Mouse (Mus musculus): ENCODE data around the gene Nck2. TPM values are rescaled to one million over a fixed set of nuclear protein-coding genes. Genes with fewer than 3 reads are reported as not detected.
A peak's percentile ranks its signal among the peaks of the same experiment; 100 is the strongest.

Gene Nck2
- total RNA-seq, 2 experiments from 2014 or later = 11.9 to 23.3 TPM

DNA sequence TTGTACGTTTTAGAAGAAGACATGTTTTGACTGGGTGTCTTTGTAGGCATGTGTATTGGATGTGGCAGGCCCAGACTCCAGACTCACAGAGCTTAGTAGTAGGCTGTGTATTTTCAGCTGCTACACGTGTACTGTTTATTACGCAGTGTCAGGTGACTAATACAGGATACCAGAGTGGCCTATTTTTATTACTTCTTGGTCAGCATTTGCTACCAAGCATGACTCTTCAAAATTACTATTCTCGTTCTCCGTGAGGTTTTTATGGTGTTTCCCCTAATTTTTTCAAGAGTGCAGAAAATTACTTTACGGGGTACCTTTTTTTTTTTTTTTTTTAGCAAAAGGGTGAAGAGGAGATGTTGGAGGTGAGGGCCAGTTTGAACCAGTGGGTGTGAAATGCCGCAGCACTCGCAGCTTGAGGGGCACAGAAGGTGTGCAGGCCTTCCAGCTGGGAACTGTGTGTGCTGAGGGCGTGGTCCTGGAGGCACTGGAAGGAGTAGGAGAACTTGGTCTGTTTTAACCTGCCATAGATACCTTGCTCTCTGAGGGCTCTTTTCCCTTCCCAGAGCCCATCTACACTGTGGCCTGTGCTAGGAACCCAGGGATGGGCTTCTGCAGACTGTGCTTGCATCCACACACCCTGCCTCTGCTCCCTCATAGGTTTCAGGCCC is 21.7 kb downstream of the Nck2 start:
- ATAC-seq (replicated peaks; ENCODE audit: poor library complexity, severe bottlenecking) = no peak

GRCm38 (mm10) chr1:43467656-43468055 is 23.3 kb downstream of the Nck2 start:
- peak; percentile 68 for ATAC-seq (replicated peaks; ENCODE audit: poor library complexity, severe bottlenecking)

- peak; percentile 11 for ATAC-seq (replicated peaks; ENCODE audit: poor library complexity, severe bottlenecking)
Measured at GRCm38 (mm10) chr1:43468207-43468606, 23.8 kb downstream of the Nck2 start.

- ATAC-seq (replicated peaks; ENCODE audit: poor library complexity, severe bottlenecking) = no peak
Measured at GRCm38 (mm10) chr1:43468978-43469377, 24.6 kb downstream of the Nck2 start.

- ATAC-seq (replicated peaks; ENCODE audit: poor library complexity, severe bottlenecking) = no peak
Measured at GRCm38 (mm10) chr1:43470421-43471179, 26.2 kb downstream of the Nck2 start.

- ATAC-seq (replicated peaks; ENCODE audit: poor library complexity, severe bottlenecking) = no peak
Measured at GRCm38 (mm10) chr1:43471180-43472045, 27.0 kb downstream of the Nck2 start.

GRCm38 (mm10) chr1:43472046-43472649 is 27.8 kb downstream of the Nck2 start:
- peak; percentile 8; the same call in 1 of the 2 replicates for ATAC-seq (replicated peaks; ENCODE audit: poor library complexity, severe bottlenecking)

DNA sequence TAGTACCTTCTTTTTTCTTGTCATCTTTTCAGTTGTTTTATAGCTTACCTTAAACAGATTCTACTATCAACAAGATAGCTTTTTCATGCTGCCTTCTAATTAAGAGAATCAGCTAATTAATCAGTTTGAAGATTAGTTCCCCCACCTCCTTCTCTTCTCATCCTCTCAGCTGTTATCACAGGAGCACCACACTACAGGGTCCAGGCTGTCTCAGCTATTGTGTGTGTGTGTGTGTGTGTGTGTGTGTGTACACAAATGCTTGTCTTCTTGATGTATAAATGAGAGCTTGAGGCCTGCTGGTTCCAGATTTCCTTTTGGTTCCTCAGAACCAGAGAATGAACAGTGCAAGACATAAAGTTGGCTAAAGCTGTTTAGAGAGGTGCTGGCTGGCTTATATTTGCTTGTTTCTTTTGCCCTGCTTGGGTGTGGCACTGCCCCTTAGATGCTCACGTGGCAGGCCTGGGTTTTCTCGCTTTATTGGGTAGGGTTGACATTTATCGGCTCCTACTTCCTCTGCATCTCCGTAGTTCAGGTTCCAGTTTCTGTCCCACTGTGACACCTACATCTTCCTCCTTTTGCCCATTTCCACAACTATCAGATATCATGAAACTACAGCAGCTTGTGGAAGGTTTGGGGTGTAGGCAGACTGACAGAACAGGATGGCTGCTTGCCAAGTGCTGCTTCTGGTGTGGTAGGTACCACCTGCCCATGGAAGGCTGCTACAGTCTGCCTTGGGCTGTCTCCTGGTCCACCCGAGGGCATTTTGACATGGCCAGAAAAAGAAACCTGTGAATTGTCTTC is 29.6 kb downstream of the Nck2 start:
- peak; percentile 76 for ATAC-seq (replicated peaks; ENCODE audit: poor library complexity, severe bottlenecking)

GRCm38 (mm10) chr1:43474535-43475409 is 30.4 kb downstream of the Nck2 start:
- ATAC-seq (replicated peaks; ENCODE audit: poor library complexity, severe bottlenecking) = peak; percentile 30

GRCm38 (mm10) chr1:43477954-43478353 is 33.6 kb downstream of the Nck2 start:
- no peak for ATAC-seq (replicated peaks; ENCODE audit: poor library complexity, severe bottlenecking)

DNA sequence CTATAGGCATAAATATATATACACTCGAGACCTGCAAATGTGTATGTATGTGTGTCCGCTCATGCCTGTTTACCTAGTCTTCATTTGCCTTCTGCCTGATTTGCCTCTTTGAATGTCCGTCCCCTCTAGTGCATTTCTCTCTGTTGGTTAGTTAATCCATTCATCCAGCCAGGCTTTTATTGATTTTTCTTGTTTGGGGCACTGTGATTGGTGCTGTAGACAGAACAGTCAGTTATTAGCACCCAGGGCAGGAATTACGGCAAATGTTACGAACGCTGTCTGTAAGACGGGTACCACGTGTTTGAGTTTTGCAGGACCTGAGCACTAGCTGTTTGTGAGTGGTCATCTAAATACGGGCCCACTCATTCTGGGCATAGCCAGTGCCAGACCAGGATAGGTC is 40.8 kb downstream of the Nck2 start:
- ATAC-seq (replicated peaks; ENCODE audit: poor library complexity, severe bottlenecking) = no peak

DNA sequence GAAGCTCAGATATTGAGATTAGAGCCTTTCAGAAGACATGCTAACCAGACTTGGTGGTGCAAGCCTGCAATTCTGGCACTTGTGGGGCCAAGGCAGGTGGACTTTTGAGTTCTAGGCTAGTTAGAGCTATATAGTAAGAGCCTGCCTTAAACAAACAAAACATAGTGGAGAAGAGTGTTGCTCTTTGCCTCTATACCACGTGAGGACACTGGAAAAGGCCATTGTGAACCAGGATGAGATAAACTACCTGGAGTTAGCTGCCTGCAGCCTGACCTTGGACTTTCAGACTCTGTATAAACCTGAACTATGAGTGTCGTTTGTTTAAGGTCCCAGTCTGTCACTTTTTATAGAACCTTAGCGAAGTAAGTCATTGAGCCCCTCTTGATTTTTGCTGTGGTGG is 42.1 kb downstream of the Nck2 start:
- ATAC-seq (replicated peaks; ENCODE audit: poor library complexity, severe bottlenecking) = no peak

DNA sequence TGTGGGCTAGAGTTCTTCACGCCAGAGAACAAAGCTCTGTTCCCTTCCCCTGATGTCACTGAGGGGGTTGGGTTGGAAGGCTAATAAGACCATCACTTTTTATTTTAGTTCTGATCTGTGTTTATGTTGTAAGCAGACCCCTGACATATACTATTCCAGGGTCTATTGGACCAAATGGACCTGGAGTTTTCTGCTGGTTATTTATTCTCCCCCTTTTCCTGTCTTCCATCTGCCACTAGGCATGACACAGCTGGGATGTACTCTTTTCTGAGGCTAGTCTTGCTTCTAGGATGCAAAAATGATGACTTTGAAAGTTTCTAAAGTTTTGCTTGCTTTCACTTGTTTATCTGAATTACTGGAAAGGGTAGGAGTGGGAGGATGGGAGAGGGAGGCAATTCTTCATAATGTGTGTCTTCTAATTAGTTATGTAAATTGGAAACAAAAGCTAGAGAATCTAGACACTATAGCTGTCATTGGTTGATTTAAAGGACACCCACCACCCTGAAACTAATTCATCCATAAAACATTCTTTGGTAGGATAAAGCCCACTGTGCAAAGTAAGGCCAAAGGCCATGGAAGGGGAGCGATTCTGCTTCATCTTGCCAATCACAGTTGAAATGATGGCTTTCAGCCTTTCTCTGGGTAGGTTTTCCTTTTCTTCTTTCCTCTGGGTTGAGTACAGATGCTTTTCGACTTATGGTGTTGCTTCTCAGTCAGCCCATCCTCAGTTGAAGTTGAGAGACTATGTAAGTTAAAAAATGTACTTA is 42.8 kb downstream of the Nck2 start:
- ATAC-seq (replicated peaks; ENCODE audit: poor library complexity, severe bottlenecking) = no peak

DNA sequence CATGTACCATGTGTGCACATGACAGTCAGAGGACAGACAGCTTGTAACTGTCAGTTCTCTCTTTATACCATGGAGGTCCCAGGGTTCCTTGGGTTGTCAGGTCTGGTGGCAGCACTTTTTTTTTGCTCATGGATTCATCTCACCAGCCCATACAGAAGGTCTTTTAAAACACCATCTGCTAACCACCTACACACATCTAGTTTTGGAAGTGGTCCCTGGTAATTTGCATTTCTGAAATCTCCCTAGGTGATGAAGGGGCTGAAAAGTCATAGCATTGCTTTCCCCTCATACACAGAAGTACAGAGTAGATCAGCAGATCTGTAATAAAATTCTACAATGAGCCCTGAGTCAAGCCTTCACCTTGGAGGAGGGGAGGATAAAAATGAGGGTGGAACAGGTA is 44.9 kb downstream of the Nck2 start:
- no peak for ATAC-seq (replicated peaks; ENCODE audit: poor library complexity, severe bottlenecking)

GRCm38 (mm10) chr1:43491506-43492269 is 47.3 kb downstream of the Nck2 start:
- ATAC-seq (replicated peaks; ENCODE audit: poor library complexity, severe bottlenecking) = no peak

GRCm38 (mm10) chr1:43492803-43493437 is 48.5 kb downstream of the Nck2 start:
- no peak for ATAC-seq (replicated peaks; ENCODE audit: poor library complexity, severe bottlenecking)

DNA sequence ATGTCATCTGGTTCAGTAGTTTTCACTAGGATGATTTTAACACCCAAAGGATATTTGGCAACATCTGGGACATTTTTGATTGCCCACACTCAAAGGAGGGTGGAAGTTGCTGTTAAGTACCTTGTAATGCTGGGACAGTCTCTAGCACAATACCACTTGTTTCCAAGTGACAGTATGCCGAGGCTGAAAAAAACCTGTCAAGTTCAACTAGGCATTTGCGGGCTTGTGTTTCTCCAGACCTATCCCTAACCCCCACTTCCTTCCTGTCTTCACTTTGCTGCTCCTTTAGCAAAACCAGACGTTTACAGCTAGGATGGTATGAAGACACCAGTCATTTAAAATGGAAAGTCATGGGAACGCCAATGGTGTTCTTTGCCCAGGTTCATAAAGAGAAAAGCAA is 51.7 kb downstream of the Nck2 start:
- peak; percentile 11; the same call in 1 of the 2 replicates for ATAC-seq (replicated peaks; ENCODE audit: poor library complexity, severe bottlenecking)

Data from granulocyte monocyte progenitor cell, adult 5-6 weeks (primary cell).